Comparison of ENCODE assay signal across 9 mouse cellular contexts in the genomic region with DNA sequence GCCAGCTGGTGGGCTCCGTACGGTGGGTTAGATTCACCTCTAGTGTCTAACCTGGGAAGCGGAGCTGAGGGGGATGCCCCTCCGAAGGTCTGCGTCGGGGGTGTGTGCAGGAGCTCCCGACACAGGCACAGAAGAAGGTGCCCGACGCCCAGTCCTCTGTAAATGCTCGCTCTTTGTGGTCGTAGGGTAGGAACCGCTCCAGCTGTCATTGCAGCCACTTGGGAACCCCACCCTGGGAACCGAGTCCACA. TPM values are rescaled to one million over a fixed set of nuclear protein-coding genes. Genes with fewer than 3 reads are reported as not detected.
DNase-seq lines count a peak whose midpoint lies in the region; ATAC-seq and TF ChIP-seq lines count a peak whose summit lies in the region.
"Had no signal": no experiment of that assay in that cellular context is flagged by ENCODE, and none has a peak within 500 bp of the region (broad histone marks: within the 10 kb centered on the region; RNA-seq: fewer than 3 reads in every experiment).

No protein-coding gene starts in this region.

- H3K4me2 ChIP-seq in heart, embryonic 14.5 days (ENCODE audit: low read length), result peak overlapping the region; percentile 87
- H3K4me2 ChIP-seq in forebrain, embryonic 13.5 days, result peak overlapping the region; percentile 76
- H3K4me2 ChIP-seq in liver, embryonic 13.5 days, result peak overlapping the region; percentile 89
- peak overlapping the region; percentile 60 for H3K4me2 ChIP-seq in stomach, postnatal 0 days (replicated peaks; ENCODE audit: low read depth)

- no peak for TF ChIP-seq CTCF in G1E (IDR thresholded peaks at IDR 0.05; ENCODE audit: low read depth, low read length)
- TF ChIP-seq CTCF in stomach, postnatal 0 days (IDR thresholded peaks at IDR 0.05; ENCODE audit: low read depth), result no peak

- H3K27ac ChIP-seq in heart, embryonic 14.5 days (replicated peaks in 1 of 2; ENCODE audit: control insufficient read depth in 1 of 2, insufficient read depth in 1 of 2, low read depth in 2 of 2, low read length in 2 of 2), result peak overlapping the region; percentile 88 to 94
- peak overlapping the region; percentile 76 for H3K27ac ChIP-seq in forebrain, embryonic 13.5 days
- H3K27ac ChIP-seq in liver, embryonic 13.5 days, result peak overlapping the region; percentile 95
- H3K27ac ChIP-seq in stomach, postnatal 0 days (replicated peaks), result peak overlapping the region; percentile 100

- peaks cover 42% of the 10 kb centered on the region for H3K36me3 ChIP-seq in heart, embryonic 14.5 days (ENCODE audit: control insufficient read depth, insufficient read depth, low read length)
- H3K36me3 ChIP-seq in G1E (replicated peaks), result peaks cover 43% of the 10 kb centered on the region
- H3K36me3 ChIP-seq in forebrain, embryonic 13.5 days (ENCODE audit: poor library complexity, severe bottlenecking), result peaks cover 35% of the 10 kb centered on the region
- peaks cover 40% of the 10 kb centered on the region for H3K36me3 ChIP-seq in liver, embryonic 13.5 days
- peaks cover 26% of the 10 kb centered on the region for H3K36me3 ChIP-seq in stomach, postnatal 0 days (ENCODE audit: control insufficient read depth, insufficient read depth, low read length)

- TF ChIP-seq EP300 in stomach, postnatal 0 days (optimal IDR thresholded peaks at IDR 0.05), result no peak

- no peak for DNase-seq in heart, postnatal 25 days (ENCODE audit: low spot score)
- no peak for DNase-seq in G1E (ENCODE audit: low spot score)
- DNase-seq in liver, embryonic 13.5 days, result no peak
- DNase-seq in stomach, postnatal 0 days (ENCODE audit: low spot score), result no peak
- DNase-seq in urinary bladder, postnatal 14 days (ENCODE audit: low spot score), result no peak
- DNase-seq in adrenal gland, adult 8-10 months, result no peak

- peaks cover 3 to 24% of the 10 kb centered on the region in 2 experiments; a peak in 3 of 4 replicates for H3K4me1 ChIP-seq in heart, embryonic 14.5 days (ENCODE audit: control insufficient read depth in 2 of 2, insufficient read depth in 2 of 2, low read length in 2 of 2)
- H3K4me1 ChIP-seq in G1E (ENCODE audit: insufficient read depth, low read depth, low read length), result peaks cover 46% of the 10 kb centered on the region
- peaks cover 22% of the 10 kb centered on the region for H3K4me1 ChIP-seq in forebrain, embryonic 13.5 days
- peaks cover 33% of the 10 kb centered on the region for H3K4me1 ChIP-seq in liver, embryonic 13.5 days (replicated peaks)
- peaks cover 3% of the 10 kb centered on the region; the same call in 1 of the 2 replicates for H3K4me1 ChIP-seq in stomach, postnatal 0 days (replicated peaks; ENCODE audit: control insufficient read depth, insufficient read depth)

- H3K9ac ChIP-seq in heart, embryonic 14.5 days (ENCODE audit: low read length), result peak overlapping the region; percentile 99
- peak overlapping the region; percentile 95 for H3K9ac ChIP-seq in forebrain, embryonic 13.5 days
- H3K9ac ChIP-seq in liver, embryonic 13.5 days, result peak overlapping the region; percentile 98
- peak overlapping the region; percentile 100 for H3K9ac ChIP-seq in stomach, postnatal 0 days (ENCODE audit: low read length)

- no peaks in the 10 kb centered on the region for H3K27me3 ChIP-seq in heart, embryonic 14.5 days (ENCODE audit: control insufficient read depth, insufficient read depth, low read length)
- H3K27me3 ChIP-seq in G1E (ENCODE audit: insufficient read depth, low read length), result peaks cover 10% of the 10 kb centered on the region; the same call in 1 of the 2 replicates
- H3K27me3 ChIP-seq in forebrain, embryonic 13.5 days, result no peaks in the 10 kb centered on the region
- H3K27me3 ChIP-seq in liver, embryonic 13.5 days, result no peaks in the 10 kb centered on the region
- H3K27me3 ChIP-seq in stomach, postnatal 0 days (ENCODE audit: control insufficient read depth, insufficient read depth, low read length), result no peaks in the 10 kb centered on the region

- 0% methylated on average over 13 of the region's 13 CpGs for WGBS in heart, embryonic 14.5 days
- WGBS in forebrain, embryonic 13.5 days, result 0% methylated on average over 13 of the region's 13 CpGs
- WGBS in liver, embryonic 13.5 days (ENCODE audit: insufficient replicate concordance), result under 1% methylated on average over 13 of the region's 13 CpGs
- 0% methylated on average over 13 of the region's 13 CpGs for WGBS in stomach, postnatal 0 days

- intact Hi-C loops in heart, postnatal 25 days (cut with DNase I), result loop anchor here (1.0 kb wide), 1 partner anchor 36 kb away; no protein-coding TSS in a partner anchor

- H3K4me3 ChIP-seq in heart, embryonic 14.5 days (ENCODE audit: control insufficient read depth in 1 of 2, insufficient read depth in 1 of 2, low read depth in 1 of 2, low read length in 2 of 2), result peak overlapping the region; percentile 70 to 98
- H3K4me3 ChIP-seq in G1E (ENCODE audit: low read depth, low read length), result peak overlapping the region; percentile 89
- peak overlapping the region; percentile 86 for H3K4me3 ChIP-seq in forebrain, embryonic 13.5 days
- H3K4me3 ChIP-seq in liver, embryonic 13.5 days (replicated peaks), result peak overlapping the region; percentile 94
- H3K4me3 ChIP-seq in stomach, postnatal 0 days (ENCODE audit: low read depth, low read length), result peak overlapping the region; percentile 100

- peak; percentile 22; the same call in 1 of the 2 replicates for ATAC-seq in heart, embryonic 14.5 days (ENCODE audit: insufficient number of reproducible peaks, insufficient read depth, low FRiP score, low read depth)
- no peak for ATAC-seq in G1E (ENCODE audit: extremely low read depth, insufficient number of reproducible peaks, low FRiP score, poor library complexity, severe bottlenecking)
- ATAC-seq in forebrain, embryonic 13.5 days, result peak; percentile 52; the same call in 1 of the 2 replicates
- peak; percentile 22 for ATAC-seq in liver, embryonic 13.5 days (ENCODE audit: low read depth)
- no peak; the same call in 1 of the 2 replicates for ATAC-seq in stomach, postnatal 0 days (ENCODE audit: low FRiP score, low TSS enrichment)

- no peaks in the 10 kb centered on the region for H3K9me3 ChIP-seq in heart, embryonic 14.5 days (ENCODE audit: control insufficient read depth, low read length)
- no peaks in the 10 kb centered on the region for H3K9me3 ChIP-seq in G1E (replicated peaks)
- H3K9me3 ChIP-seq in forebrain, embryonic 13.5 days (replicated peaks), result no peaks in the 10 kb centered on the region
- H3K9me3 ChIP-seq in liver, embryonic 13.5 days (replicated peaks), result no peaks in the 10 kb centered on the region
- H3K9me3 ChIP-seq in stomach, postnatal 0 days (ENCODE audit: control insufficient read depth, low read length), result no peaks in the 10 kb centered on the region

RNA-seq across cellular contexts. Expression of a gene that starts 0.7 kb away (rescaled TPM):
- 114 and 121 TPM in 2 replicates for polyA plus RNA-seq in heart, embryonic 14.5 days (2014; fragmentation: Nextera tagmentation; extraction: Ambion mirVana)
- total RNA-seq in heart, postnatal 25 days (2021), result 10 to 100 TPM; 68.7 to 74.8 TPM
- total RNA-seq in G1E (2014; fragmentation: Nextera tagmentation) (164 and 185 TPM in 2 replicates), G1E (2017) (125 TPM in 2 replicates)
- polyA plus RNA-seq in G1E (2012), result 50.6 and 66.6 TPM in 2 replicates
- polyA plus RNA-seq in forebrain, embryonic 13.5 days (2015; fragmentation: Nextera tagmentation; extraction: Ambion mirVana), result 90.6 and 95.2 TPM in 2 replicates
- polyA plus RNA-seq in liver, embryonic 13.5 days (2015; fragmentation: Nextera tagmentation; extraction: Ambion mirVana), result 82.1 and 95.7 TPM in 2 replicates
- polyA plus RNA-seq in stomach, postnatal 0 days (2015; fragmentation: Nextera tagmentation; extraction: Ambion mirVana), result 221 and 223 TPM in 2 replicates
- total RNA-seq in adrenal gland, adult 8-10 months (2022), result 100 to 1,000 TPM; 163 to 269 (median 179) TPM

RNA-seq across cellular contexts. Expression of a gene that starts 20.8 kb away (rescaled TPM):
- polyA plus RNA-seq in heart, embryonic 14.5 days (2014; fragmentation: Nextera tagmentation; extraction: Ambion mirVana), result 12.5 and 12.6 TPM in 2 replicates
- total RNA-seq in heart, postnatal 25 days (2021), result 10 to 100 TPM; 17.9 to 23.5 TPM
- total RNA-seq in G1E (2014; fragmentation: Nextera tagmentation) (31.8 and 35.5 TPM in 2 replicates), G1E (2017) (57.1 and 58.5 TPM in 2 replicates)
- 11.5 and 12.6 TPM in 2 replicates for polyA plus RNA-seq in G1E (2012)
- polyA plus RNA-seq in forebrain, embryonic 13.5 days (2015; fragmentation: Nextera tagmentation; extraction: Ambion mirVana), result 15.1 and 15.4 TPM in 2 replicates
- polyA plus RNA-seq in liver, embryonic 13.5 days (2015; fragmentation: Nextera tagmentation; extraction: Ambion mirVana), result 8.6 and 11.4 TPM in 2 replicates
- polyA plus RNA-seq in stomach, postnatal 0 days (2015; fragmentation: Nextera tagmentation; extraction: Ambion mirVana), result 8.7 and 9.2 TPM in 2 replicates
- total RNA-seq in adrenal gland, adult 8-10 months (2022), result 10 to 100 TPM; 23.8 to 34.9 (median 28.8) TPM

RNA-seq across cellular contexts. Expression of a gene that starts 48.3 kb away (rescaled TPM):
- not detected in 2 replicates for polyA plus RNA-seq in heart, embryonic 14.5 days (2014; fragmentation: Nextera tagmentation; extraction: Ambion mirVana)
- not detected for total RNA-seq in heart, postnatal 25 days (2021)
- total RNA-seq in G1E (2014; fragmentation: Nextera tagmentation), result 1.5 and 6.1 TPM in 2 replicates
- 1.5 and 2.9 TPM in 2 replicates for total RNA-seq in G1E (2017)
- polyA plus RNA-seq in G1E (2012), result 0.39 and 0.40 TPM in 2 replicates
- not detected in 2 replicates for polyA plus RNA-seq in forebrain, embryonic 13.5 days (2015; fragmentation: Nextera tagmentation; extraction: Ambion mirVana)
- polyA plus RNA-seq in liver, embryonic 13.5 days (2015; fragmentation: Nextera tagmentation; extraction: Ambion mirVana), result 1.1 and 1.5 TPM in 2 replicates
- polyA plus RNA-seq in stomach, postnatal 0 days (2015; fragmentation: Nextera tagmentation; extraction: Ambion mirVana), result not detected in 2 replicates
- not detected for total RNA-seq in adrenal gland, adult 8-10 months (2022)
- total RNA-seq: layer of hippocampus, postnatal 10 days had no signal

Comparison
In these comparisons a context has a peak if more than half of its experiments do, and no peak if none do; other contexts are left out.
1. ATAC-seq: peak in heart, embryonic 14.5 days (single experiment), forebrain, embryonic 13.5 days (single experiment) and liver, embryonic 13.5 days (single experiment); none in G1E (single experiment) and stomach, postnatal 0 days (single experiment).
2. Peak in every context shown above with its lines, with median percentiles within 50 percentile points of each other: H3K27ac ChIP-seq, H3K4me2 ChIP-seq, H3K4me3 ChIP-seq and H3K9ac ChIP-seq.